Mouse (Mus musculus): ENCODE measurements at regions not wholly inside any gene's neighbourhood (a gene's known extent, or its start where the extent isn't known, plus 50 kb on each side); places are given as distances from the start of the nearest gene placed in this dataset.

GRCm38 (mm10) chr17:62504691-62505090 lies 376.4 kb downstream of the Efna5 start:
- WGBS = 79% methylated on average over 6 of the region's 6 CpGs
- no peaks in the 10 kb centered on the region for H3K4me1 ChIP-seq (replicated peaks; ENCODE audit: control insufficient read depth, insufficient read depth, low read length)
- H3K27me3 ChIP-seq (ENCODE audit: control insufficient read depth, insufficient read depth, low read length) = no peaks in the 10 kb centered on the region
- H3K36me3 ChIP-seq (ENCODE audit: control insufficient read depth, insufficient read depth, low read length) = no peaks in the 10 kb centered on the region
- H3K27ac ChIP-seq (ENCODE audit: low read depth, low read length) = no peak overlapping the region
- H3K9ac ChIP-seq (ENCODE audit: low read length) = no peak overlapping the region
- H3K4me3 ChIP-seq (ENCODE audit: low read depth, low read length) = no peak overlapping the region
- ATAC-seq (replicated peaks; ENCODE audit: low FRiP score) = no peak
- H3K4me2 ChIP-seq (ENCODE audit: low read depth, low read length, severe bottlenecking) = no peak overlapping the region
- no peaks in the 10 kb centered on the region for H3K9me3 ChIP-seq (ENCODE audit: control insufficient read depth, low read length)
- no peak for DNase-seq (ENCODE audit: low spot score)

DNA sequence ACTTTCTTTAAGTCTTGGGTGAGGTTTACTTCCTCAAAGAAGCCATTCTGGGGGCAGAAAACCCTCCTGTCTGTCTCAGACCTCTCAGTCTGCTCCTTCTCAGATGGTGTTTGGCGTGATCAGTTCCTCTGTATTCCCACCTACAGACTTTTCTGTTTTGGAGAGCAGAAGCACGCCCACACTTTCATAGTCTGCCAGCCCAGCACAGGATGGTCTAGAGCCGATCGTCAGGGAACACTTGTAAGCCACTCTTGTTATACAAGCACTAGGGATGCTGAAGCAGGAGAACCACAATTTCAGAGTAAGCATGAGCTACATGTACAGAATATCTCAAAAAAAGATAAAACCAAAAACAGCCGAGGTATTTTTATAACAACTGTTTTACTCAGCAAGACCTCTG lies 410.4 kb downstream of the Efna5 start:
- no peak overlapping the region for H3K27ac ChIP-seq (ENCODE audit: low read depth, low read length)
- H3K36me3 ChIP-seq (ENCODE audit: control insufficient read depth, insufficient read depth, low read length) = no peaks in the 10 kb centered on the region
- no peaks in the 10 kb centered on the region for H3K9me3 ChIP-seq (ENCODE audit: control insufficient read depth, low read length)
- no peaks in the 10 kb centered on the region for H3K27me3 ChIP-seq (ENCODE audit: control insufficient read depth, insufficient read depth, low read length)
- H3K4me1 ChIP-seq (replicated peaks; ENCODE audit: control insufficient read depth, insufficient read depth, low read length) = no peaks in the 10 kb centered on the region
- WGBS = 92% methylated on average over 5 of the region's 5 CpGs
- no peak for DNase-seq (ENCODE audit: low spot score)
- no peak overlapping the region for H3K4me3 ChIP-seq (ENCODE audit: low read depth, low read length)
- no peak for ATAC-seq (replicated peaks; ENCODE audit: low FRiP score)
- H3K9ac ChIP-seq (ENCODE audit: low read length) = no peak overlapping the region
- H3K4me2 ChIP-seq (ENCODE audit: low read depth, low read length, severe bottlenecking) = no peak overlapping the region

DNA sequence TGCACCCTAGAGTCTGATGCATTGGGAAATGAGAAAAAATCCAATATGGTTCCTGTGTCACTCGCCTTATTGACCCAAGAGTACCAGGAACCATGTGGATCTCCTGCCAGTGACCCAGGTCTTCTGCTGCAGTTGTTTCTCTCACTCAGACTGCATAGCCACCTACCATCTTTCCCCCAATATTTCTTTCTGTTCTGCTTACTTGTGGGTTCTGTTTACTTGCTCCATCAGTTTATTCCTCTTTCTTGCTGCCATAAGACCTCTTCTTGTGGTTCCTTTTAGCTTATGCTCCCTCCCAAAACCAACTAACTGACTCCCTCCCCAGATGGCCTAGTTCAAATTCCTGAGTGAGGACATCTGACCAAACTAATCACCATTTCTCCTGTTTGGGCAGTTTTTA lies 411.8 kb downstream of the Efna5 start:
- WGBS = 83% methylated on average over 1 of the region's 1 CpGs

GRCm38 (mm10) chr17:62468859-62469258 lies 412.3 kb downstream of the Efna5 start:
- H3K27me3 ChIP-seq (ENCODE audit: control insufficient read depth, insufficient read depth, low read length) = no peaks in the 10 kb centered on the region
- no peak overlapping the region for H3K9ac ChIP-seq (ENCODE audit: low read length)
- no peak overlapping the region for H3K4me2 ChIP-seq (ENCODE audit: low read depth, low read length, severe bottlenecking)
- ATAC-seq (replicated peaks; ENCODE audit: low FRiP score) = no peak
- no peaks in the 10 kb centered on the region for H3K4me1 ChIP-seq (replicated peaks; ENCODE audit: control insufficient read depth, insufficient read depth, low read length)
- 83% methylated on average over 7 of the region's 7 CpGs for WGBS
- H3K4me3 ChIP-seq (ENCODE audit: low read depth, low read length) = no peak overlapping the region
- no peak for DNase-seq (ENCODE audit: low spot score)
- H3K9me3 ChIP-seq (ENCODE audit: control insufficient read depth, low read length) = no peaks in the 10 kb centered on the region
- no peaks in the 10 kb centered on the region for H3K36me3 ChIP-seq (ENCODE audit: control insufficient read depth, insufficient read depth, low read length)
- H3K27ac ChIP-seq (ENCODE audit: low read depth, low read length) = no peak overlapping the region

More for the DNA sequence above, 411.8 kb downstream of the Efna5 start:
- Histone ChIP-seq H3K27me3 (ENCODE audit: control insufficient read depth, insufficient read depth, low read length) (no peaks in the 10 kb centered on the region), H3K4me1 (replicated peaks; ENCODE audit: control insufficient read depth, insufficient read depth, low read length) (no peaks in the 10 kb centered on the region), H3K36me3 (ENCODE audit: control insufficient read depth, insufficient read depth, low read length) (no peaks in the 10 kb centered on the region), H3K27ac (ENCODE audit: low read depth, low read length) (no peak overlapping the region), H3K4me3 (ENCODE audit: low read depth, low read length) (no peak overlapping the region), H3K4me2 (ENCODE audit: low read depth, low read length, severe bottlenecking) (no peak overlapping the region), H3K9ac (ENCODE audit: low read length) (no peak overlapping the region), H3K9me3 (ENCODE audit: control insufficient read depth, low read length) (no peaks in the 10 kb centered on the region)
- DNase-seq (ENCODE audit: low spot score) (no peak), ATAC-seq (replicated peaks; ENCODE audit: low FRiP score) (no peak)

DNA sequence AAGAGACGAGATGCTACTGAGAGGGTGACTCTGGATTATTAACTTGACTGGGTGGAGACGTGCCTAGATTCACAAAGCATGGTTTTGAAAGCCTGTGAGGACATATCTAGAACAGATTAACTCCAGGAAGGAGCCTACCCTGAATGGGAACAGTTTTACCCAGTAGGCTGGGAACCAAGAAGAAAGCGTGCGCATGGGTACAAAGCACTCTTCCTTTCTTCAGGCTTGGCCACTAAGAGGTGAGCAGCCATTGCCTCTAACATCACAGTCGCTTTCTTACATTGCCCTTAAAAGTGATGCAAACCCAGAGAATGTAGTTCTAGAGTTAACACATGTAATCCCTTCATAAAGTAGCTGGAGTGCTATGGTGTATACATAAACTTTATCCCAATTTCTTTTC lies 414.0 kb downstream of the Efna5 start:
- no peak overlapping the region for H3K9ac ChIP-seq (ENCODE audit: low read length)
- no peak for ATAC-seq (replicated peaks; ENCODE audit: low FRiP score)
- no peak overlapping the region for H3K4me2 ChIP-seq (ENCODE audit: low read depth, low read length, severe bottlenecking)
- H3K9me3 ChIP-seq (ENCODE audit: control insufficient read depth, low read length) = no peaks in the 10 kb centered on the region
- H3K36me3 ChIP-seq (ENCODE audit: control insufficient read depth, insufficient read depth, low read length) = no peaks in the 10 kb centered on the region
- H3K27ac ChIP-seq (ENCODE audit: low read depth, low read length) = no peak overlapping the region
- no peak overlapping the region for H3K4me3 ChIP-seq (ENCODE audit: low read depth, low read length)
- 87% methylated on average over 5 of the region's 5 CpGs for WGBS
- H3K4me1 ChIP-seq (replicated peaks; ENCODE audit: control insufficient read depth, insufficient read depth, low read length) = no peaks in the 10 kb centered on the region
- H3K27me3 ChIP-seq (ENCODE audit: control insufficient read depth, insufficient read depth, low read length) = no peaks in the 10 kb centered on the region
- no peak for DNase-seq (ENCODE audit: low spot score)

GRCm38 (mm10) chr17:62464994-62465393 lies 416.1 kb downstream of the Efna5 start:
- no peaks in the 10 kb centered on the region for H3K36me3 ChIP-seq (ENCODE audit: control insufficient read depth, insufficient read depth, low read length)
- H3K4me2 ChIP-seq (ENCODE audit: low read depth, low read length, severe bottlenecking) = no peak overlapping the region
- ATAC-seq (replicated peaks; ENCODE audit: low FRiP score) = no peak
- no peaks in the 10 kb centered on the region for H3K27me3 ChIP-seq (ENCODE audit: control insufficient read depth, insufficient read depth, low read length)
- no peak overlapping the region for H3K9ac ChIP-seq (ENCODE audit: low read length)
- H3K4me3 ChIP-seq (ENCODE audit: low read depth, low read length) = no peak overlapping the region
- WGBS = 71% methylated on average over 4 of the region's 4 CpGs
- no peaks in the 10 kb centered on the region for H3K4me1 ChIP-seq (replicated peaks; ENCODE audit: control insufficient read depth, insufficient read depth, low read length)
- H3K9me3 ChIP-seq (ENCODE audit: control insufficient read depth, low read length) = no peaks in the 10 kb centered on the region
- no peak for DNase-seq (ENCODE audit: low spot score)
- H3K27ac ChIP-seq (ENCODE audit: low read depth, low read length) = no peak overlapping the region

- ATAC-seq (replicated peaks; ENCODE audit: low FRiP score) (no peak), DNase-seq (ENCODE audit: low spot score) (no peak)
- H3K27me3 ChIP-seq (ENCODE audit: control insufficient read depth, insufficient read depth, low read length) = no peaks in the 10 kb centered on the region
- H3K9me3 ChIP-seq (ENCODE audit: control insufficient read depth, low read length) = no peaks in the 10 kb centered on the region
- H3K36me3 ChIP-seq (ENCODE audit: control insufficient read depth, insufficient read depth, low read length) = no peaks in the 10 kb centered on the region
- WGBS = 75% methylated on average over 4 of the region's 4 CpGs
- no peak overlapping the region for H3K4me2 ChIP-seq (ENCODE audit: low read depth, low read length, severe bottlenecking)
- no peak overlapping the region for H3K4me3 ChIP-seq (ENCODE audit: low read depth, low read length)
- H3K27ac ChIP-seq (ENCODE audit: low read depth, low read length) = no peak overlapping the region
- no peak overlapping the region for H3K9ac ChIP-seq (ENCODE audit: low read length)
- no peaks in the 10 kb centered on the region for H3K4me1 ChIP-seq (replicated peaks; ENCODE audit: control insufficient read depth, insufficient read depth, low read length)
Measured at GRCm38 (mm10) chr17:62464228-62464627, 416.9 kb downstream of the Efna5 start.

GRCm38 (mm10) chr17:62461304-62462245 lies 419.5 kb downstream of the Efna5 start:
- Histone ChIP-seq H3K36me3 (ENCODE audit: control insufficient read depth, insufficient read depth, low read length) (no peaks in the 10 kb centered on the region), H3K27ac (ENCODE audit: low read depth, low read length) (no peak overlapping the region), H3K4me1 (replicated peaks; ENCODE audit: control insufficient read depth, insufficient read depth, low read length) (no peaks in the 10 kb centered on the region), H3K9me3 (ENCODE audit: control insufficient read depth, low read length) (no peaks in the 10 kb centered on the region), H3K27me3 (ENCODE audit: control insufficient read depth, insufficient read depth, low read length) (no peaks in the 10 kb centered on the region), H3K9ac (ENCODE audit: low read length) (no peak overlapping the region), H3K4me2 (ENCODE audit: low read depth, low read length, severe bottlenecking) (no peak overlapping the region), H3K4me3 (ENCODE audit: low read depth, low read length) (no peak overlapping the region)
- WGBS = 88% methylated on average over 17 of the region's 17 CpGs
- ATAC-seq (replicated peaks; ENCODE audit: low FRiP score) (no peak), DNase-seq (ENCODE audit: low spot score) (no peak)

DNA sequence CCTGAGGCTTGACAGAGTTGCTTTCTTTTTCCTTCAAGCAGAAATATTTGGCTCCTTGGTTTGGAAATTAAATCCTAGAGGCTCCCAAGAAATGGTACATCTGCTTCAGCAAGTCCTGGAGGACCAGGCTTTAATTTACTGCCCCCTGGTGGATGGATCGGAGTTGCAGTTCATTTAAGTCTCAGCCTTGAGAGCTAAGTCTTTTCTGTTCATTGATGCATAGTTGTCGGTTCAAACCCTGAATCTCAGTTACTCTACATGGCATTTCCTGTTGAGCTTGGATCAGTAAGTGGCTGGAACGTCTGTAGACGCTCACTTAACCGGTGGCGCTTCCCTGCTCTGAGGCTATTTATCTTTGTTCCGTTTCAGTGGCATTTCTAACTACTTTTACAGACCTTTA lies 422.2 kb downstream of the Efna5 start:
- ATAC-seq (replicated peaks; ENCODE audit: low FRiP score) (no peak), DNase-seq (ENCODE audit: low spot score) (peak; percentile 66)
- Histone ChIP-seq H3K9ac (ENCODE audit: low read length) (no peak overlapping the region), H3K4me3 (ENCODE audit: low read depth, low read length) (no peak overlapping the region), H3K36me3 (ENCODE audit: control insufficient read depth, insufficient read depth, low read length) (no peaks in the 10 kb centered on the region), H3K9me3 (ENCODE audit: control insufficient read depth, low read length) (no peaks in the 10 kb centered on the region), H3K27ac (ENCODE audit: low read depth, low read length) (no peak overlapping the region), H3K27me3 (ENCODE audit: control insufficient read depth, insufficient read depth, low read length) (no peaks in the 10 kb centered on the region), H3K4me2 (ENCODE audit: low read depth, low read length, severe bottlenecking) (no peak overlapping the region), H3K4me1 (replicated peaks; ENCODE audit: control insufficient read depth, insufficient read depth, low read length) (no peaks in the 10 kb centered on the region)
- 45% methylated on average over 7 of the region's 7 CpGs for WGBS

Data from forebrain, embryonic 11.5 days (tissue).